Mouse (Mus musculus): Measurements from ENCODE around the gene Ppp1r14d. TPM values are rescaled to one million over a fixed set of nuclear protein-coding genes. Genes with fewer than 3 reads are reported as not detected.

Gene Ppp1r14d
- polyA plus RNA-seq (2014; fragmentation: Nextera tagmentation; extraction: Ambion mirVana) = 0.23 TPM in 1 of 2 replicates, not detected in the other

DNA sequence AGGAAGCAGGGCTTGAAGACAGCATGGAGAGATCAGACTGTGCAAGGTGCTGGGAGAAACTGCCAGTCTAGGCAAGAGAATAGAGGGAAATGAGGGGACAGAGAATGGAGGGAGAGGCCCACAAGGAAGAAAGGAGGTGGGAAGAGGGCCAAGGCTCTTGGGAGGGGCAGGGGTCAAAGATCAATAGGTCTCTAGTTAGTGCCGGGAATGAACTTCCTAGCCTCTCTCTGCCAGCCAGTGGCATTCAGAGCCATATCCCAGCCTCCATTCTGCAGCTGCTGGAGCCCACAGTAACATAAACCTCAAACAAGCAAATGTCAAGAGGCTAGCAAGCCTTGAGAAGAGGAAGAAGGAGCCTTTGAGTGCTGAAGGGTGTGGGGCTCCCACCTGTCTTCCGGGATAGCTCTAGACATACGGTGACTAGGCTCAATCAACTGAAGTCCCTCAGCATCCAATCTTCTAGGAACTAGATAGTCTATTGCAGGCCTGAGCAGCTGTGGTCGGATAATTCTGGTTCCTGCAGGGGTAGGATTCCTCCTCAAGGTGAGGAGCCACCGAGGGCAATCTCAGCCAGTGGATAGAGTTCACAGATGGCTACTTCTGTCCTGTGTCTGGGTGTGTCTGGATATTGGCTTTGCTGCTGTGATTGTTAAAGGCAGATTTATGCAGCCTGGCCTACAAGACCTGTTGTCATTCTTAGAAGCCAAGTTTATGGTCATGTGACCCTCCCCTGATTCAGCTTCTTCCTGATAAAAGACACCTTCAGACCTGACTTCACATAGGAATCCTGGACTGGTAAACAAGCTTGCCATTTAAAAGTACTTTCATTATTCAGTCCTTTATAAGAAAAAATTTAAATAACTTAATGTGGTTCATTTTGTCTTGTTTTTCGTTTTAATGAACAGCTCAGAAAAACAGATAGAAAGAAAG is at the start of gene Ppp1r14d:
TSS of gene Ppp1r14d (minus strand) at position 132 of the 930 bp plus-strand sequence.
- DNase-seq (ENCODE audit: low spot score) = no peak
- Histone ChIP-seq H3K36me3 (ENCODE audit: control insufficient read depth, insufficient read depth, low read length) (no peaks in the 10 kb centered on the region), H3K4me2 (replicated peaks; ENCODE audit: low read depth, low read length) (no peak within 1 kb of the TSS), H3K27me3 (ENCODE audit: control insufficient read depth, insufficient read depth, low read length) (no peaks in the 10 kb centered on the region), H3K9ac (ENCODE audit: low read depth, low read length) (no peak within 1 kb of the TSS), H3K27ac (ENCODE audit: low read depth, low read length) (no peak within 1 kb of the TSS), H3K4me1 (replicated peaks; ENCODE audit: control insufficient read depth, insufficient read depth, low read length) (no peaks in the 10 kb centered on the region), H3K9me3 (ENCODE audit: control insufficient read depth, low read length) (no peaks in the 10 kb centered on the region), H3K4me3 (ENCODE audit: low read depth, low read length) (no peak within 1 kb of the TSS)
- 74% methylated on average over 6 of the region's 6 CpGs for WGBS
- no peak for ATAC-seq (ENCODE audit: low FRiP score)

- no peaks in the 10 kb centered on the region for H3K4me1 ChIP-seq (replicated peaks; ENCODE audit: control insufficient read depth, insufficient read depth, low read length)
- H3K36me3 ChIP-seq (ENCODE audit: control insufficient read depth, insufficient read depth, low read length) = no peaks in the 10 kb centered on the region
- ATAC-seq (ENCODE audit: low FRiP score) (no peak), DNase-seq (ENCODE audit: low spot score) (no peak)
- H3K4me2 ChIP-seq (replicated peaks; ENCODE audit: low read depth, low read length) = no peak overlapping the region
- no peak overlapping the region for H3K9ac ChIP-seq (ENCODE audit: low read depth, low read length)
- no peak overlapping the region for H3K4me3 ChIP-seq (ENCODE audit: low read depth, low read length)
- WGBS = 86% methylated on average over 23 of the region's 23 CpGs
- no peak overlapping the region for H3K27ac ChIP-seq (ENCODE audit: low read depth, low read length)
- no peaks in the 10 kb centered on the region for H3K9me3 ChIP-seq (ENCODE audit: control insufficient read depth, low read length)
- no peaks in the 10 kb centered on the region for H3K27me3 ChIP-seq (ENCODE audit: control insufficient read depth, insufficient read depth, low read length)
Measured at GRCm38 (mm10) chr2:119277810-119278209, 48.1 kb upstream of the Ppp1r14d start.

GRCm38 (mm10) chr2:119276926-119277325 is 47.2 kb upstream of the Ppp1r14d start:
- H3K9ac ChIP-seq (ENCODE audit: low read depth, low read length) = no peak overlapping the region
- WGBS = 82% methylated on average over 7 of the region's 7 CpGs
- H3K4me2 ChIP-seq (replicated peaks; ENCODE audit: low read depth, low read length) = no peak overlapping the region
- ATAC-seq (ENCODE audit: low FRiP score) (no peak), DNase-seq (ENCODE audit: low spot score) (no peak)
- H3K27me3 ChIP-seq (ENCODE audit: control insufficient read depth, insufficient read depth, low read length) = no peaks in the 10 kb centered on the region
- H3K9me3 ChIP-seq (ENCODE audit: control insufficient read depth, low read length) = no peaks in the 10 kb centered on the region
- H3K4me1 ChIP-seq (replicated peaks; ENCODE audit: control insufficient read depth, insufficient read depth, low read length) = no peaks in the 10 kb centered on the region
- no peak overlapping the region for H3K4me3 ChIP-seq (ENCODE audit: low read depth, low read length)
- no peaks in the 10 kb centered on the region for H3K36me3 ChIP-seq (ENCODE audit: control insufficient read depth, insufficient read depth, low read length)
- H3K27ac ChIP-seq (ENCODE audit: low read depth, low read length) = no peak overlapping the region

GRCm38 (mm10) chr2:119274126-119274525 is 44.4 kb upstream of the Ppp1r14d start:
- WGBS = 85% methylated on average over 1 of the region's 1 CpGs
- 0 out of 2 replicates have a peak, but pooled peaks cover 3% of the 10 kb centered on the region for H3K4me1 ChIP-seq (replicated peaks; ENCODE audit: control insufficient read depth, insufficient read depth, low read length)
- no peak overlapping the region for H3K27ac ChIP-seq (ENCODE audit: low read depth, low read length)
- DNase-seq (ENCODE audit: low spot score) (no peak), ATAC-seq (ENCODE audit: low FRiP score) (no peak)
- H3K27me3 ChIP-seq (ENCODE audit: control insufficient read depth, insufficient read depth, low read length) = 0 out of 2 replicates have a peak, but pooled peaks cover 7% of the 10 kb centered on the region
- H3K4me2 ChIP-seq (replicated peaks; ENCODE audit: low read depth, low read length) = no peak overlapping the region
- no peaks in the 10 kb centered on the region for H3K9me3 ChIP-seq (ENCODE audit: control insufficient read depth, low read length)
- H3K36me3 ChIP-seq (ENCODE audit: control insufficient read depth, insufficient read depth, low read length) = no peaks in the 10 kb centered on the region
- H3K9ac ChIP-seq (ENCODE audit: low read depth, low read length) = no peak overlapping the region
- no peak overlapping the region for H3K4me3 ChIP-seq (ENCODE audit: low read depth, low read length)

DNA sequence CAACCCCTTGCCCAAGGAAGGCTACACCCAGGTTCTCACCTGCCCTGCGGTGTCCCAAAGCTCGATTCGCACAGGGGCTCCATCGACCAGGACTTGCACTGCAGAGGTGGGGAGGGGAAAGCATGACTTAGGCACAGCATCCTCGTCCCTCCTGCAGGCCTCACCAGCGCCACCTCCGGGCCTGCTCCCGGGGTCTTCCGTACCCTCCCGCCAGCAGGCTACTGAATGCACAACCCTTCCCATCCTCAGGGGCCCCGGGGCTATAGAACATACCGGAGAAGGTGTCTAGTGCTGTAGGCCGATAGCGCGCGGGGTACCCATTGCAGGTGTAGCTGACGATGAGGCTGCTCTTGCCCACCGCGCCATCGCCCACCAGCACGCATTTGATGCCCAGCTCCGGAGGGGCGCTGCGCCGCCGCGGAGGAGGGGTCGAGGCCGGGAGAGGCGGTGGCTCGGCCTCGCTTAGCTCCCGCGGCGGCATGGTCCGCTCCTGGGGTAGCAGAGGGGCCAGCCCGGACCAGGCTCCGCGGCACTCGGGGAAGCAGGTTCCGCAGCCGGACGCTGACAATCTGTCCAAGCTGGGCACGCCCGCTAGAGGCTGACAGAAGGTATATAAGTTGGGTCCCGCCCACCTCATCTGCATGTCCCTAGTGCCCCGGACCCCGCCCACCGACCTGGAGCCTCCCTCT is 41.1 kb upstream of the Ppp1r14d start, which contains the start of gene Rhov:
TSS of gene Rhov (minus strand) at position 630 of the 689 bp plus-strand sequence.
- peak within 1 kb of the TSS; percentile 57 for H3K4me3 ChIP-seq (ENCODE audit: low read depth, low read length)
- ATAC-seq (ENCODE audit: low FRiP score) (peak; percentile 90), DNase-seq (ENCODE audit: low spot score) (peak; percentile 80)
- H3K9me3 ChIP-seq (ENCODE audit: control insufficient read depth, low read length) = no peaks in the 10 kb centered on the region
- H3K27me3 ChIP-seq (ENCODE audit: control insufficient read depth, insufficient read depth, low read length) = peaks cover 7% of the 10 kb centered on the region; the same call in 1 of the 2 replicates
- H3K9ac ChIP-seq (ENCODE audit: low read depth, low read length) = peak within 1 kb of the TSS; percentile 63
- H3K36me3 ChIP-seq (ENCODE audit: control insufficient read depth, insufficient read depth, low read length) = no peaks in the 10 kb centered on the region
- H3K4me1 ChIP-seq (replicated peaks; ENCODE audit: control insufficient read depth, insufficient read depth, low read length) = 0 out of 2 replicates have a peak, but pooled peaks cover 3% of the 10 kb centered on the region
- WGBS = under 1% methylated on average over 49 of the region's 49 CpGs
- no peak within 1 kb of the TSS for H3K27ac ChIP-seq (ENCODE audit: low read depth, low read length)
- peak within 1 kb of the TSS; percentile 92 for H3K4me2 ChIP-seq (replicated peaks; ENCODE audit: low read depth, low read length)

DNA sequence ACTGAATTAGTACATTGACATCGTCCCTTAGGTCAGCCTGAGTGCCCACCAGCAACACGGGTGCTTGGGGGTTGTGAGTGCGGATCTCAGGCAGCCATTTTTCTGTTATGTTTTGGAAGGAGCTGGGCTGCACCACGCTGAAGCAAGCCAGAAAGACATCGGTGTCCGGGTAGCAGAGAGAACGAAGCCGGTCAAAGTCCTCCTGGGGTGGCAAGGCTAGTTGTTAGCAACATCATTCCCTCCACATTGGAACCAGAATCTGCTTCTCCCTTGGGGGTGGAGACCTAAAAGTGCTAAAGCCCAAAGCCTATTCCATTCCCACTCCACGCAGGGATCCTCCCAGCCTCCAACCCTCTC is 40.6 kb upstream of the Ppp1r14d start:
- no peak overlapping the region for H3K9ac ChIP-seq (ENCODE audit: low read depth, low read length)
- 0 out of 2 replicates have a peak, but pooled peaks cover 3% of the 10 kb centered on the region for H3K4me1 ChIP-seq (replicated peaks; ENCODE audit: control insufficient read depth, insufficient read depth, low read length)
- H3K4me2 ChIP-seq (replicated peaks; ENCODE audit: low read depth, low read length) = peak overlapping the region; percentile 92
- H3K9me3 ChIP-seq (ENCODE audit: control insufficient read depth, low read length) = no peaks in the 10 kb centered on the region
- H3K36me3 ChIP-seq (ENCODE audit: control insufficient read depth, insufficient read depth, low read length) = no peaks in the 10 kb centered on the region
- peaks cover 7% of the 10 kb centered on the region; the same call in 1 of the 2 replicates for H3K27me3 ChIP-seq (ENCODE audit: control insufficient read depth, insufficient read depth, low read length)
- WGBS = 50% methylated on average over 9 of the region's 9 CpGs
- H3K4me3 ChIP-seq (ENCODE audit: low read depth, low read length) = peak overlapping the region; percentile 57
- DNase-seq (ENCODE audit: low spot score) (no peak), ATAC-seq (ENCODE audit: low FRiP score) (no peak)
- H3K27ac ChIP-seq (ENCODE audit: low read depth, low read length) = no peak overlapping the region

GRCm38 (mm10) chr2:119263813-119264212 is 34.1 kb upstream of the Ppp1r14d start:
- Histone ChIP-seq H3K27ac (ENCODE audit: low read depth, low read length) (no peak overlapping the region), H3K9me3 (ENCODE audit: control insufficient read depth, low read length) (no peaks in the 10 kb centered on the region), H3K4me2 (replicated peaks; ENCODE audit: low read depth, low read length) (no peak overlapping the region), H3K27me3 (ENCODE audit: control insufficient read depth, insufficient read depth, low read length) (no peaks in the 10 kb centered on the region; the same call in 1 of the 2 replicates), H3K36me3 (ENCODE audit: control insufficient read depth, insufficient read depth, low read length) (no peaks in the 10 kb centered on the region), H3K9ac (ENCODE audit: low read depth, low read length) (no peak overlapping the region), H3K4me3 (ENCODE audit: low read depth, low read length) (no peak overlapping the region), H3K4me1 (replicated peaks; ENCODE audit: control insufficient read depth, insufficient read depth, low read length) (no peaks in the 10 kb centered on the region)
- DNase-seq (ENCODE audit: low spot score) = no peak
- WGBS = 82% methylated on average over 5 of the region's 5 CpGs
- ATAC-seq (ENCODE audit: low FRiP score) = no peak

GRCm38 (mm10) chr2:119262978-119263377 is 33.3 kb upstream of the Ppp1r14d start:
- H3K36me3 ChIP-seq (ENCODE audit: control insufficient read depth, insufficient read depth, low read length) = no peaks in the 10 kb centered on the region
- H3K27me3 ChIP-seq (ENCODE audit: control insufficient read depth, insufficient read depth, low read length) = no peaks in the 10 kb centered on the region
- no peak overlapping the region for H3K4me3 ChIP-seq (ENCODE audit: low read depth, low read length)
- WGBS = 43% methylated on average over 8 of the region's 8 CpGs
- no peaks in the 10 kb centered on the region for H3K4me1 ChIP-seq (replicated peaks; ENCODE audit: control insufficient read depth, insufficient read depth, low read length)
- H3K27ac ChIP-seq (ENCODE audit: low read depth, low read length) = no peak overlapping the region
- no peak overlapping the region for H3K9ac ChIP-seq (ENCODE audit: low read depth, low read length)
- DNase-seq (ENCODE audit: low spot score) (no peak), ATAC-seq (ENCODE audit: low FRiP score) (no peak)
- no peak overlapping the region for H3K4me2 ChIP-seq (replicated peaks; ENCODE audit: low read depth, low read length)
- no peaks in the 10 kb centered on the region for H3K9me3 ChIP-seq (ENCODE audit: control insufficient read depth, low read length)
